Mouse (Mus musculus) liver, embryonic 11.5 days (tissue): ENCODE data around the gene Hmg20b. TPM values are rescaled to one million over a fixed set of nuclear protein-coding genes. Genes with fewer than 3 reads are reported as not detected.

ENCODE experiments used
- ATAC-seq: fragments of 200-750 bp; cut with Nextera tagmentation; replicated peaks from 2 replicates; pipeline ENCODE4 v1.8.0; 2017; ENCODE audit warnings: moderate number of reproducible peaks, mild to moderate bottlenecking, moderate TSS enrichment, moderate library complexity; ENCODE audit not compliant: low FRiP score
- DNase-seq: peaks from one replicate; pipeline ENCODE4 v3.0.0-alpha.2; 2017; ENCODE audit warnings: low spot score
- H3K27ac ChIP-seq: fragments of 300-500 bp; sonication (generic); 2 replicates; pipeline ENCODE4 v1.5.1; 2014; ENCODE audit warnings: mild to moderate bottlenecking, low read depth, low read length, control low read depth
- H3K27me3 ChIP-seq: fragments of 300-500 bp; sonication (generic); replicated peaks from 2 replicates; pipeline ENCODE4 v1.6.1; 2014; ENCODE audit warnings: low read length, mixed read lengths; ENCODE audit not compliant: control insufficient read depth, insufficient read depth
- H3K36me3 ChIP-seq: fragments of 300-500 bp; sonication (generic); 2 replicates; pipeline ENCODE4 v1.6.1; 2014; ENCODE audit warnings: mild to moderate bottlenecking, low read length, moderate library complexity, mixed read lengths; ENCODE audit not compliant: control insufficient read depth, insufficient read depth
- H3K4me1 ChIP-seq: fragments of 300-500 bp; sonication (generic); replicated peaks from 2 replicates; pipeline ENCODE4 v1.6.1; 2014; ENCODE audit warnings: low read length, mixed read lengths; ENCODE audit not compliant: control insufficient read depth, insufficient read depth
- H3K4me2 ChIP-seq: fragments of 300-500 bp; sonication (generic); 2 replicates; pipeline ENCODE4 v1.6.1; 2014; ENCODE audit warnings: mild to moderate bottlenecking, control low read depth, moderate library complexity
- H3K4me3 ChIP-seq: fragments of 300-500 bp; sonication (generic); 2 replicates; pipeline ENCODE4 v1.5.1; 2014; ENCODE audit warnings: low read depth, low read length, control low read depth
- H3K9ac ChIP-seq: fragments of 300-500 bp; sonication (generic); 2 replicates; pipeline ENCODE4 v1.6.1; 2014; ENCODE audit warnings: low read depth, low read length, control low read depth
- H3K9me3 ChIP-seq: fragments of 300-500 bp; sonication (generic); 2 replicates; pipeline ENCODE4 v1.6.1; 2016; ENCODE audit warnings: low read length, inconsistent platforms, mixed read lengths; ENCODE audit not compliant: control insufficient read depth
- WGBS: fragments of 180-500 bp; shearing (Covaris S2); extraction: QIAGEN DNeasy Blood & Tissue Kit; methylation state at CpG from one replicate; pipeline ENCODE4 v1.1.7; 2014; 5-methylcytosine and 5-hydroxymethylcytosine counted together
- polyA plus RNA-seq: library from polyadenylated mRNA; unstranded; fragments of >200 nt; fragmentation: Nextera tagmentation; extraction: Ambion mirVana; gene quantifications from 2 replicates; pipeline ENCODE4 v1.2.1, GENCODE M21; 2014

The Hmg20b gene
- polyA plus RNA-seq, 1 experiment from 2014 or later = 68.6 TPM

- Histone ChIP-seq H3K9ac (peak overlapping the region; percentile 49), H3K27ac (peak overlapping the region; percentile 32; the same call in 1 of the 2 replicates)
- DNase-seq = no peak
These were observed 33.8 kb downstream of the Hmg20b start for GRCm38 (mm10) chr10:81316338-81317060.

GRCm38 (mm10) chr10:81315587-81315986, 34.7 kb downstream of the Hmg20b start:
- 87% methylated on average over 16 of the region's 16 CpGs for WGBS
- Histone ChIP-seq H3K9me3 (no peaks in the 10 kb centered on the region), H3K27me3 (no peaks in the 10 kb centered on the region), H3K27ac (no peak overlapping the region), H3K4me1 (peaks cover 25% of the 10 kb centered on the region), H3K36me3 (peaks cover 46% of the 10 kb centered on the region), H3K4me3 (no peak overlapping the region), H3K4me2 (no peak overlapping the region), H3K9ac (no peak overlapping the region)
- ATAC-seq (no peak), DNase-seq (no peak)

More at GRCm38 (mm10) chr10:81316338-81317060, 33.8 kb downstream of the Hmg20b start:
- Histone ChIP-seq H3K4me1 (peaks cover 25% of the 10 kb centered on the region), H3K36me3 (peaks cover 37% of the 10 kb centered on the region), H3K9me3 (no peaks in the 10 kb centered on the region), H3K27me3 (no peaks in the 10 kb centered on the region), H3K4me3 (peak overlapping the region; percentile 36), H3K4me2 (peak overlapping the region; percentile 66)
- 54% methylated on average over 16 of the region's 16 CpGs for WGBS
- no peak for ATAC-seq

GRCm38 (mm10) chr10:81314201-81314600, 36.1 kb downstream of the Hmg20b start:
- WGBS = 75% methylated on average over 7 of the region's 7 CpGs
- no peak for ATAC-seq
- no peak for DNase-seq
- Histone ChIP-seq H3K9me3 (no peaks in the 10 kb centered on the region), H3K36me3 (peaks cover 54% of the 10 kb centered on the region), H3K9ac (no peak overlapping the region), H3K4me1 (peaks cover 20% of the 10 kb centered on the region), H3K4me2 (no peak overlapping the region), H3K27ac (no peak overlapping the region), H3K27me3 (no peaks in the 10 kb centered on the region), H3K4me3 (no peak overlapping the region)

GRCm38 (mm10) chr10:81313581-81313980, 36.7 kb downstream of the Hmg20b start:
- Histone ChIP-seq H3K9ac (no peak overlapping the region), H3K9me3 (no peaks in the 10 kb centered on the region), H3K4me2 (no peak overlapping the region), H3K27ac (no peak overlapping the region), H3K36me3 (peaks cover 59% of the 10 kb centered on the region), H3K4me3 (no peak overlapping the region), H3K4me1 (peaks cover 13% of the 10 kb centered on the region), H3K27me3 (no peaks in the 10 kb centered on the region)
- 97% methylated on average over 13 of the region's 13 CpGs for WGBS
- no peak for DNase-seq
- no peak for ATAC-seq

- peaks cover 7% of the 10 kb centered on the region for H3K4me1 ChIP-seq
- no peak overlapping the region for H3K9ac ChIP-seq
- no peak for ATAC-seq
- H3K27me3 ChIP-seq = no peaks in the 10 kb centered on the region
- no peaks in the 10 kb centered on the region for H3K9me3 ChIP-seq
- H3K27ac ChIP-seq = no peak overlapping the region
- H3K4me3 ChIP-seq = no peak overlapping the region
- no peak for DNase-seq
- H3K4me2 ChIP-seq = no peak overlapping the region
- H3K36me3 ChIP-seq = peaks cover 71% of the 10 kb centered on the region
- 83% methylated on average over 5 of the region's 5 CpGs for WGBS
These were observed 40.7 kb downstream of the Hmg20b start for GRCm38 (mm10) chr10:81309571-81309970.

- H3K36me3 ChIP-seq = peaks cover 48% of the 10 kb centered on the region
- WGBS = 92% methylated on average over 21 of the region's 21 CpGs
- H3K9ac ChIP-seq = no peak overlapping the region
These were observed 43.2 kb downstream of the Hmg20b start for GRCm38 (mm10) chr10:81306837-81307682.

GRCm38 (mm10) chr10:81306173-81306668, 44.1 kb downstream of the Hmg20b start:
- no peaks in the 10 kb centered on the region for H3K27me3 ChIP-seq
- peaks cover 39% of the 10 kb centered on the region for H3K4me1 ChIP-seq
- no peak overlapping the region for H3K27ac ChIP-seq
- WGBS = 92% methylated on average over 12 of the region's 12 CpGs
- H3K4me2 ChIP-seq = no peak overlapping the region
- DNase-seq (no peak), ATAC-seq (no peak)
- peaks cover 43% of the 10 kb centered on the region for H3K36me3 ChIP-seq
- H3K4me3 ChIP-seq = no peak overlapping the region
- H3K9ac ChIP-seq = no peak overlapping the region
- H3K9me3 ChIP-seq = no peaks in the 10 kb centered on the region

More at GRCm38 (mm10) chr10:81306837-81307682, 43.2 kb downstream of the Hmg20b start:
- Histone ChIP-seq H3K27ac (no peak overlapping the region), H3K4me2 (no peak overlapping the region), H3K27me3 (no peaks in the 10 kb centered on the region), H3K9me3 (no peaks in the 10 kb centered on the region), H3K4me1 (peaks cover 30% of the 10 kb centered on the region), H3K4me3 (no peak overlapping the region)
- DNase-seq = no peak
- ATAC-seq = no peak

- DNase-seq (no peak), ATAC-seq (no peak)
- H3K27ac ChIP-seq = no peak overlapping the region
- 93% methylated on average over 14 of the region's 14 CpGs for WGBS
- H3K9ac ChIP-seq = no peak overlapping the region
- no peaks in the 10 kb centered on the region for H3K9me3 ChIP-seq
- no peaks in the 10 kb centered on the region for H3K27me3 ChIP-seq
- no peak overlapping the region for H3K4me3 ChIP-seq
- H3K36me3 ChIP-seq = peaks cover 37% of the 10 kb centered on the region
- H3K4me1 ChIP-seq = peaks cover 42% of the 10 kb centered on the region
- no peak overlapping the region for H3K4me2 ChIP-seq
These were observed 44.6 kb downstream of the Hmg20b start for GRCm38 (mm10) chr10:81305663-81306062.
